1 mouse cellular context compared by ENCODE assay signal in the genomic region with DNA sequence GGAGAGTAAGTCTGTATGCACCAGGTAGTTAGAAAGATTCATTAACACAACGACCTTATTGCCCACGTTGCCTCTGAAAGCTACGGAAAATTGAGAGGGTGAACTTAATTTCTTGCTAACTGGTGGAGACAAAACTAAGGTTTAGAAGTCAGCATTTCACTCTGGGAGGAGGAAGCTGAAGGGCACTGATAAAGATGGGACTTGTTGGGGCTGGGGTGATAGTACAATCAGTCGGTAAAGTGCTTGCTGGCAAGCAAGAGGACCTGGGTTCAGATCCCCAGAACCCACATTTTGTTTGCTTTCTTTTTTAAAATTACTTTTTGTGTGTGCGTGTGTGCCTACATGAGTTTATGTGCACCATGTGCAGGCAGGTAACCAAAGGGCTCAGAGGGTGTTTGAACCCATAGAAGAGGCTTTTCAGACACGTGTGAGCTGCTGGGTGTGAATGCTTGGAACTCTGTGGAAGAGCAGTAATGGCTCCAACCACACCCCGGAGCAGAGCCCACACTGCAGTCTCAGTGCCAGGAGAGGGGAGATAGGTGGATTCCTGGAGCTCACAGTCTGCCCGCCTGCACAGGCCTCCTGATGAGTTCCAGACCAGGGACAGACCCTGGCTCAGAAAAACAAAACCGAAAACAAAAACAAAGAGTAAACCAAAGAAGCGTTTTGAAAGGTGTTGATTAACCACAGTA.
TF ChIP-seq lines count a peak whose summit lies in the region.

No protein-coding gene starts in this region.

TF ChIP-seq in MEL, 35 proteins besides CTCF, POLR2A, EP300 and RAD21 (continued from another document):
- TF ChIP-seq ZC3H11A (IDR thresholded peaks at IDR 0.05; ENCODE audit: low read depth, low read length) (no peak), USF1 (IDR thresholded peaks at IDR 0.05; ENCODE audit: low read depth, low read length) (no peak)
